Mouse (Mus musculus): Measurements from ENCODE around the gene Bcas2. TPM values are rescaled to one million over a fixed set of nuclear protein-coding genes. Genes with fewer than 3 reads are reported as not detected.
A peak's percentile ranks its signal among the peaks of the same experiment; 100 is the strongest.
"Not testable (repeated sequence)": the region's sequence is repeated elsewhere in the genome, so short reads cannot be mapped to it uniquely, and the experiment has no call there.

Bcas2 gene
- total RNA-seq (2021): 10 to 100 TPM; 41.3 to 51.7 TPM
- long read RNA-seq, experiment 1, transcript Bcas2-201 (7 exons, 1,467 nt): major isoform, 105 of 120 reads
- long read RNA-seq, experiment 1, partial matches to known transcripts: 1 of 120 reads
- long read RNA-seq, experiment 1, other reads (novel, unspliced or antisense): 11 of 120 reads
- long read RNA-seq, experiment 2, transcript Bcas2-201 (7 exons, 1,467 nt): major isoform, 95 of 126 reads
- long read RNA-seq, experiment 2, partial matches to known transcripts: 0 of 126 reads
- long read RNA-seq, experiment 2, other reads (novel, unspliced or antisense): 26 of 126 reads

DNA sequence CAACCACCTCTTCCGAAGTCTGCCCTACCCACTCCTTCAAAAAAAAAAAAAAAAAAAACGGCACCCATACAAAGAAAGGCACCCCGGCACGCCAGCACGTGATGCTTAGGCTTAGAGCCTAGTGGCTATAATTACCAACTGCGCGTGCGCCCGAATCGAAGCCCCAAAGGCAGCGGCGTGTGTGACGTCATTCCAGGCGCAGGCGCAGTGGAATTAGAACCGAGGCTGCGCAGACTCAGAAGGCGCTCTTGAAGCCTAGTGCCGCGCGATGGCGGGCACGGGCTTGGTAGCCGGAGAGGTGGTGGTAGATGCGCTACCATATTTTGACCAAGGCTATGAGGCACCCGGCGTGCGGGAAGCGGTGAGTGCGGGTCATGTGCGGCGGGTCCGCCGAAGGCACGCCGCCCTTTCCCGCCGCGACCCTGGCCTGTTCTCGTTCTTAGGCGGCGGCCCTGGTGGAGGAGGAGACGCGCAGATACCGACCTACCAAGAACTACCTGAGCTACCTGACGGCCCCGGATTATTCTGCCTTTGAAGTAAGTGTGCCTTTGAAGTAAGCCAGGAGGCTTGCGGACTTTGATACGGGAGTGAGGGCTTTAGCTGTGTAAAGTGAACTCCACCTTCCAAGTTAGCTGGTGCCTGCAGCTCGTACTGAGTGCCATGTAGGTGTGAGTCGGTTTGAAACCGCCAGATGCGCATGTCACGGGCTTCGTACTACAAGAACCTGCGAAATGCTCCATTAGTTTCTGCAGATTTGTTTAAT is at the start of gene Bcas2:
TSS of gene Bcas2 (plus strand) at position 151 of the 763 bp plus-strand sequence.
- DNase-seq: peak; percentile 99
- intact Hi-C loops (cut with DNase I): loop anchor here (5.0 to 10.0 kb wide), 3 partner anchors 69 to 177 kb away; partner anchors contain the start of genes Dennd2c, Sike1 and Trim33
- Histone ChIP-seq H3K4me3 (peak within 1 kb of the TSS; percentile 98), H3K27ac (peak within 1 kb of the TSS; percentile 94)
- TF ChIP-seq CTCF (IDR thresholded peaks at IDR 0.05): peak; percentile 23

DNA sequence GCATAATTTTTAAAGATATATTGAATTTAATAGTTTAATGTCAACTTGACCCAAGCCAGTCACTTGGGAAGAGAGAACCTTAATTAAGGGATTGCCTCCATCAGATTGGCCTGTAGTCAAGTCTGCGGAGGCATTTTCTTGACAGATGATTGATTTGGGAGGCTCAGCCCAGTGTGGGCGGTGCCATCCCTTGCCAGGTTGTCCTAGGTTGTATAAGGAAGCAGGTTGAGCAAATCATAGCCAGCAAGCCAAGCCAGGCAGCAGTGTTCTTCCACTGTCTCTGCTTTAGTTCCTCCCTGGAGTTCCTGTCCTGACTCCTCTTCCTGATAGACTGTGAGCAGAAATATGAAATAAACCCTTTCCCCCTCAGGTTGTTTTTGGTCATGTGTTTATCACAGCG is 47.8 kb upstream of the Bcas2 start:
- no peak for TF ChIP-seq CTCF (IDR thresholded peaks at IDR 0.05)
- no peak for DNase-seq
- Histone ChIP-seq H3K27ac (no peak overlapping the region), H3K4me3 (no peak overlapping the region)
- intact Hi-C loops (cut with DNase I): no loop called here

DNA sequence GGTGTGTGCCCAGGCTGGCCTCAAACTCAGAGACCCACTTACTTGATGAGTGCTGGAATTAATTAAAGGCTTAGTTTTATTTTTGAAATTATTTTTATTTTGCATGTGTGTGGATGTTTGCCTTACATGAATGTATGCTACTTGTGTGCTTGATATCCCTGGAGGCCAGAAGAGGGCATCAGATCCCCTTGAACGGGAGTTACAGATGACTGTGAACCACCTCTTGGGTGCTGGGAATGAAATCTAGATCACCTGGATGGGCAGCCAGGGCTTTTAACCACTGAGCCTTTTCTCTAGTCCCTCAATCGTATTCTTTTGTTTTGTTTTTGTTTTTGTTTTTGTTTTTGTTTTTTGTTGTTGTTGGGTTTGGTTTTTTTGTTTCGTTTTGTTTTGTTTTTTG is 45.3 kb upstream of the Bcas2 start:
- no peak for DNase-seq
- intact Hi-C loops (cut with DNase I): no loop called here
- Histone ChIP-seq H3K4me3 (no peak overlapping the region), H3K27ac (no peak overlapping the region)
- no peak for TF ChIP-seq CTCF (IDR thresholded peaks at IDR 0.05)

DNA sequence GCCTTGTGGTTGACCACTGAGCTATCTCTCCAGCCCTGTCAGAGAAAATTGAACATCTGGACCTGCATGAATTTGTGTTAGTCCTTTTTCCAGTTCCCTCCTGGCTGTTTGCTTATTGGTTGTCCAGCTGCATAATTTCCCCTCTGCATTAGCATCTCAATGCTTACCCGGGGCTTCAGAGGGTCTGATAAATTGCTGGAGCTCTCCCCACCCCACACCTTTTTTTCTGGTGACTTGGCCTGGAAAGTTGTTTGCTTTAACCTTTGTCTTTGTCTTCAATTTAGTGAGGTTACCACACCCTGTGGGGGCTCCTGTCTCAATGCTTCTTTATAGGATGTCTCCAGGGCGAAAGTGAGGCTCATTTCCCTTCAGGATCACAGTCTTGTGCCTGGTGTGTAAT is 44.3 kb upstream of the Bcas2 start:
- Histone ChIP-seq H3K4me3 (no peak overlapping the region), H3K27ac (no peak overlapping the region)
- DNase-seq: no peak
- intact Hi-C loops (cut with DNase I): no loop called here
- TF ChIP-seq CTCF (IDR thresholded peaks at IDR 0.05): no peak

DNA sequence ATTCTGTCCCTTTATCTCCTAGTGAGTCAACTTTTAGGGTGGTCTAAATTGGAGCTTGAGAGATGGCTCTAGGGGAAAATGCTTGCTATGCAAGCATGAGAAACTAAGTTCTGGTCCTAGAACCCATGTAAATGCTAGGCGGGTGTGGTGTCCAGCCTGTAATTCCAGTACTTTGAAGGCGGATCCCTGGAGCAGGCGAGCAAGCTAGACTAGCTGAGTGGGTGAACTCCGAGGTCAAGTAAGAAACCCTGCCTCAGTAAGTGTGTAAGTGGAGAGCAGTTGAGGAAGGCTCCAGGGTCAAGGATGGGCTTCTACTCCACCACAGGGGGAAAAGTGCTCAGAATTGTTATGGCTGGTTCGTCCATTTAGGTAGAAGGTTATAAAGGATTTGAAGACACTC is 43.7 kb upstream of the Bcas2 start:
- Histone ChIP-seq H3K4me3 (no peak overlapping the region), H3K27ac (no peak overlapping the region)
- no peak for TF ChIP-seq CTCF (IDR thresholded peaks at IDR 0.05)
- intact Hi-C loops (cut with DNase I): no loop called here
- no peak for DNase-seq

DNA sequence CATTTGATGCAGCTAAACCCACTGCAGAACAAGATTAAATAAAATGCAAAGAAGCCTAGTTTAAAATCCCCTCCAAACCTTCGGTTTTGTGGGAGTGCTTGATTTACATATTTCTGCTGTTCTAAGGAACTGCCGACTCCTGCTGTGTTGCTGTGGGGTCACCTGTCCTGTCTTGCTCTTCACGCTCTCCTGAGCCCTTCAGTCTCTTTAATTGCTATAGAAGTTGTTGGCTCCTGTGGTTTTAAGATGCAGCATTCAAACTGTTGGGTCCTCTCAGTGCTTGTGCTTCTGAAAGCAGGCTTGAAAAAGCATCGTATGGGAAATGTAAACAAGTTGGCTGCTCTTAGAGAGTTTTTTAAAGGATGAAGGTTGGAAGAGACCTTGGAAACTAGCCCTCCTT is 43.2 kb upstream of the Bcas2 start:
- H3K4me3 ChIP-seq: no peak overlapping the region
- H3K27ac ChIP-seq: peak overlapping the region; percentile 57; the same call in 1 of the 2 replicates
- no peak for TF ChIP-seq CTCF (IDR thresholded peaks at IDR 0.05)
- intact Hi-C loops (cut with DNase I): no loop called here
- DNase-seq: no peak

DNA sequence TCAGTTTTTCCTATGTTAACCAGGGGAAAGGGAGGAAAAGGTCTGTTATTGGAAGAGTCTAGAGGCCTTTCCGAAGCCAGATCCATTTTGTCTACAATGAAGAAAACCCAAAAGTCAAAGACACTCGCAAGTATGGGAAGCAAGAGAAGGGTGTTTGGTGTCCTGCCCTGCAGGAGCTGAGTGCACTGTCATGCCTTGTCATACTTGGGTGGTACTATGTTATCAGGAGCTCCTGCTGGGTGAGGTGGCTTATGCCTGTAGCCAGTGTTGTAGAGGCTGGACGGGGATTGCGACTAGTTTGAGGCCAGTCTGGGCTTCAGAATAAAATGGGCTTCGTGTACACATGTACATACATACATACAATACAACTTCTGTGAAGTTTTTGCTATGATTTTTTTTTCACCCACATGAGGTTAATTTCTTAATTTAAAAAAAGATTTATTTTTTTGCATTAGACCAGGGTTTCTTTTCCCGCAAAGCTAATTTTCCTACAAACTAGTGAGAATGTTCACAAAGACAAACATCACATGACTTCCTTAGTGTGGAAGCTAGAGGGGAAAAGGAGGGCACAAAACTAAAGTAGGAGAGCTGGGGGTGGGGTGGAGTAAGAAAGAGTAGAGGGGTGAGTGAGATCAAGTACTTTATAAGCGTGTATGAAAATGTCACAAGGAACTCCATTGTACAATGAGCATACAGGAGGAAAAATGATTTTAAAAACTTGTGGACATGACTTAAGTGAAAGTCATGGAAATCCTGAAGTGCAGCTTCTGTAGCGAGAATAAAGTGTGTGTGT is 41.9 kb upstream of the Bcas2 start:
- DNase-seq: no peak
- no peak overlapping the region for H3K4me3 ChIP-seq
- intact Hi-C loops (cut with DNase I): no loop called here
- TF ChIP-seq CTCF (IDR thresholded peaks at IDR 0.05): no peak
- peak overlapping the region; percentile 57 for H3K27ac ChIP-seq

DNA sequence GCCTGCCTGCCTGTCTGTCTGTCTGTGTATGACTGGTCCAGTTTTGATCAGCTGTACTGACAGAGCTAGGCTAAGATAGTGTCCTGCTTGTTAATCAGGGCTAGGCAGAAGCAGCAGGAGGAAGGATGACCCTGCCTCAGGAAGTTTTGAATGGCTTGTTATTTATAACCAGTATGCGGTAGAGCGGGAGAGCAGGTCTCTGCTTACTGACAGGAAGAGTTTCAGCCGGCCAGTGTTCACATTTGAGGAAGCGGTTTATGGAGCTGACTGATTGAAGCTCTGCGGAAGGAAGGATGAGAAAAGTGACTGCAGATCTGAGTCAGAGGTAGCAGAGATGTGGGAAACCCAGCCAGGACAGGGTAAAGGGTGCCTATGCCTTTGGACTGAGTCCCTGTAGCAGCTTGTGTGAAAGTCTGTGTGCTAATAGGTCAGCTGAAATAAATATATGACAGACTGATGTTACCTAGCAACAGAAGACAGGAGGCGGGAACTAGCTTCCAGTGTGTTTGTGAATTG is 41.2 kb upstream of the Bcas2 start:
- H3K27ac ChIP-seq: peak overlapping the region; percentile 64
- H3K4me3 ChIP-seq: peak overlapping the region; percentile 39
- intact Hi-C loops (cut with DNase I): no loop called here
- peak; percentile 35 for DNase-seq
- TF ChIP-seq CTCF (IDR thresholded peaks at IDR 0.05): no peak

DNA sequence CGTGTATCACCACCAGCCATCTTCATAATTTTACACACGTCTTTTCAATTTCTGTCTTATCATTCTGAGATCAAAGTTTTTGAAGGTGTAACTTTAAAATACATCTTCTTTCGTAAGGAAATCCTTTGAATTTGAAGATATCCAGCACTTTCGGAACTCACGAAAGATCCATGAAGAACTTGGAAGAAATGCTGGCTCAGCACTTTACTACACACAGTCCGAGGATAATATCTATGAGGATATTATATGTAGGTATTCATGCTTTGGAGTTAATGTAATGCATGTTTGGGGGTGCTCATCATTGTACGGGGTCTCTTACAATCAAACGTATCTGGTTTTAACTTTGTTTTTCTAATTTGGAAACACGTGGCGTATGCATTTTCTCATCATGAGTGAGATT is 38.4 kb upstream of the Bcas2 start:
- intact Hi-C loops (cut with DNase I): no loop called here
- no peak for TF ChIP-seq CTCF (IDR thresholded peaks at IDR 0.05)
- Histone ChIP-seq H3K4me3 (no peak overlapping the region), H3K27ac (no peak overlapping the region)
- no peak for DNase-seq

DNA sequence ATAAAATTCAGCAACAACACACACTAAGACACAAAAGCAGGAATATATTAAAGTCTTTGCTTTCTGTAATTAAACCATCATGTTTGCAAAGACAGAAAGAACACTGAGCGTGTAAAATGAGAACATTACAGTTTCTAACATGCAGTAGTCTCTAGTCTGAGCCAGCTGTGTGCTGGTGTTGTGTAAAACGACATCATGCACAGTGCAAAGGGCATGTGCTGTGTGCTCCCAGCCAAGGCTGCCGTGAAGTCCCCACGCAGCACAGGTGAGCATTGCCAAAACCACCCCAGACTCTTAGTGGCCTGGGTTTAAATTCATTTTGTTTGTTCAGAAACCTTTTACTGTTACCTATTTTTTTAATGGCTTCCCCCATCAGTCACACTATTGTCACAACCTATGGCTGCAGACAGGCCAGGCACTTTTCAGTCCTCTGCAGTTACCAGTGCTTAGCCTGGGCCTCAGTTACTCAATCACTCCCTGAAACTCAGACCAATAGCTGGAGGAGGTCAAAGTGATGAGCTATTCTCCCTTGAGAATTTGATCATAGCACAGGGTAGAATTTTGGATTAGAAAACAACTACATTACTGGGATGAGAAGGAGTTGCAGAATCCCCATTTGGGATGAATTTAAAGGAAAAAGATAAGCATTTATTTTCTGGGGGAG is 34.9 kb upstream of the Bcas2 start:
- Histone ChIP-seq H3K4me3 (no peak overlapping the region), H3K27ac (peak overlapping the region; percentile 43; the same call in 1 of the 2 replicates)
- DNase-seq: no peak
- TF ChIP-seq CTCF (IDR thresholded peaks at IDR 0.05): no peak
- intact Hi-C loops (cut with DNase I): no loop called here

DNA sequence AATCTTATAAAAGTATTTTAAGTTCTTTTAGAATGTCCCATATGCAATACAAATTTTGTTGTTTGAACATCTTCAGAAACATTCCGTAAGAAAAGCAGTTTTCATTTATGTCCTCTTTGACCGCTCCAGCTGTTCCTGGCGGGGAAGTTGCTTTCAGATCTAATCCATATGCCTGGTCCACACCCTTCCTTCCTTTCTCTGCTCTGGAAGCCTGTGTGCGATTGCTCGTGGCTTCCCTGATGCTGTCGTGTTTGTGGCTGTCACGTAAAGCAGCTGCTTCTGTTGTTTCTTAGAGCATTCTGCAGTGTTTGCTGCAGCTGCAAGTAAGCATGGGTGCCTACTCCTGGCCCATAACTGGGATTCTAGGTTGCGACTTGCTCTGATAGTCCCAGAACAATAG is 32.4 kb upstream of the Bcas2 start:
- Histone ChIP-seq H3K27ac (peak overlapping the region; percentile 78), H3K4me3 (peak overlapping the region; percentile 62)
- no peak for DNase-seq
- TF ChIP-seq CTCF (IDR thresholded peaks at IDR 0.05): no peak
- intact Hi-C loops (cut with DNase I): no loop called here

DNA sequence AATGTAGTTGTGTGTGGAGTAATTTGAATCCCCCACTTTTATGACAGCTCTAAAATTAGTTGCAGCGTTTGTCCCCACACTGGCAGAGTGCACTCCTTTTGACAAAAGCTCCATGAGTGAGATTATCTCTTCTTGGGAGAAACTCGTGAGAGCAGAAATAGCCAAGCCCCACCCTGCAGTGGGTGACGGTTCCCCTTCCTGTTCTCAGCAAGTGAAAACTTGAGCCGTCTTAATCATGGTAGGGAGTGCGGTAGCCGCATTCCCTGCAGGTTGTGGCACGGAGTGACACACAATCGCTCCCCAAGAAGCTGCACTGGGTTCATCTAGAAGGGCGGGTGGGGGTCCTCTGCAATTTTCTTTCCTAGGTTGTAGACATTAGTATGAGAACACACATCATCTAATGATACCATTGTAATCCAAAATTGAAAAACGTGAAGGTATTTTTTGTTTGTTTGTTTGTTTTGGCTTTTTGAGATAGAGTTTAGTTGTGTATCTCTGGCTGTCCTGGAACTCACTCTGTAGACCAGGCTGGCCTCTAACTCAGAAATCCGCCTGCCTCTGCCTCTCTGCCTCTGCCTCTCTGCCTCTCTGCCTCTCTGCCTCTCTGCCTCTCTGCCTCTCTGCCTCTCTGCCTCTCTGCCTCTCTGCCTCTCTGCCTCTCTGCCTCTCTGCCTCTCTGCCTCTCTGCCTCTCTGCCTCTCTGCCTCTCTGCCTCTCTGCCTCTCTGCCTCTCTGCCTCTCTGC is 31.2 kb upstream of the Bcas2 start:
- intact Hi-C loops (cut with DNase I): not testable (repeated sequence)
- peak; percentile 51 for DNase-seq
- Histone ChIP-seq H3K4me3 (peak overlapping the region; percentile 62), H3K27ac (peak overlapping the region; percentile 78)
